Mouse (Mus musculus): Measurements from ENCODE around the gene Cryl1.
A peak's percentile ranks its signal among the peaks of the same experiment; 100 is the strongest.

Gene Cryl1

DNA sequence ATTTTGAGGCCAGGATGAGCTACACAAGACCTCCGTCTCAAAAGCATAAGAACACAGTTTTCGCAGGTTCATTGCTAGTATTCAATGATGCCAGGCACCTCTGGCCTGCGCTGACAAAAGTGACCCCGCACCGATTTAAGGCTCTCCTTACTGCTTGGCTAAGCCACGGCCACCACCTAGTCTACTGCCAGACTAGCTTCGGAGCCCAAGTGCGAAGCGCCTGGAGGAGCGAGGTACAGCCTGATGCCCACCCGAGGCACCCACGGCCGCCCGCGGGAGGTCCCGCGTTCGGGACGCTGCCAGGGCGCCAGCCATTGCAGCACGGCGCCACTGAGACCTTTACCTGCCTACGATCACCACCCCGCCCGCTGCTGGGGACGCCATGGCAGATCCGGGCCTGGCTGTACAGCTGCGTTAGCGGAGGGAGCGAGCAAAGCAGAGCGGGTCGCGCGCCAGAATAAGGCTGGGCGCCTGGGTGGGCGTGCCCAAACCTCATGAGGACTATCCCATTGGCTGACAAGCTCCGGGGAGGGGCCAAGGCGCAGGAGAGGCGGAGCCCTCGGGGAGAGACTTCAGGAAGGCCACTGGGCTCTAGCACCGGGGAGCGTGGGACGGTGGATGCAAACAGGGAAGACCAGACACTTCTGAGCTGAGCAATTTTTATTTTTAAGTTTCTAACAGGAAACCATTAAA is at the start of gene Cryl1:
TSS of gene Cryl1 (minus strand) at position 465 of the 693 bp plus-strand sequence.
- peak; percentile 97 for DNase-seq (ENCODE audit: low spot score)

DNA sequence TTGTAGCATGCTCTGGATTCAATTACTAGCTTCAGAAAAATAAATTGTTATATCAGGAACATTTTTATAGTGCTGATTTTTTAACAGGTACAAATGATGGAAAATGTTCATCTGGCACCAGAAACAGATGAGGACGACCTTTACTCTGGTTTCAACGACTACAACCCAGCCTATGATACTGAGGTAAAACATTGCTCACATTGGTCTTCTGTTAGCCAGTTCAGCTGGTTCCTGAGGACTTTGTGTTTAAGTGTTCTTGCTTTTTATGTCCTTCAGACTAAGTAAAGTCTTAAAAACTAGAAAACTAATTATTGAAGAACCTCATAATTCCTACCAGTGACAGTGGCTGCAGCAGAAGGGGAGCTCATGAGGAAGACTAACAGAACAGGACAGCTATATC is 32.1 kb upstream of the Cryl1 start:
- DNase-seq (ENCODE audit: low spot score), result no peak

DNA sequence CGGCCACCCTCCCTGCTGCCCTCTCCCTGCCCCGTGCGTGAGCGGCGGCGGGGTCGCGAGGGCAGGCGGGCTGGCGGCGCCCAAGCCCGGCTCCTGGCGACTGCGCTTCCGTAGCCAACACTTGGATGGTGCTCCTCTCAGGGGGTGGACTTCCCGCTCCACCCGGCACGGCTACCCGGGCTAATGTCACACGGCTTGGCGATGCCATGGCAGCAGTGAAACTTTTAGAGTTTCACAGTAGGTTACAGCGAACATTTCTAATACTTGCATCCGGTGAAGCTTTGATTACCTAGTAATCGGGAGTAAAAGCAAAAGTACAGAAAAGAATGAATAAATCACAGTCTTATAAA is 25.9 kb upstream of the Cryl1 start:
- DNase-seq (ENCODE audit: low spot score), result no peak

DNA sequence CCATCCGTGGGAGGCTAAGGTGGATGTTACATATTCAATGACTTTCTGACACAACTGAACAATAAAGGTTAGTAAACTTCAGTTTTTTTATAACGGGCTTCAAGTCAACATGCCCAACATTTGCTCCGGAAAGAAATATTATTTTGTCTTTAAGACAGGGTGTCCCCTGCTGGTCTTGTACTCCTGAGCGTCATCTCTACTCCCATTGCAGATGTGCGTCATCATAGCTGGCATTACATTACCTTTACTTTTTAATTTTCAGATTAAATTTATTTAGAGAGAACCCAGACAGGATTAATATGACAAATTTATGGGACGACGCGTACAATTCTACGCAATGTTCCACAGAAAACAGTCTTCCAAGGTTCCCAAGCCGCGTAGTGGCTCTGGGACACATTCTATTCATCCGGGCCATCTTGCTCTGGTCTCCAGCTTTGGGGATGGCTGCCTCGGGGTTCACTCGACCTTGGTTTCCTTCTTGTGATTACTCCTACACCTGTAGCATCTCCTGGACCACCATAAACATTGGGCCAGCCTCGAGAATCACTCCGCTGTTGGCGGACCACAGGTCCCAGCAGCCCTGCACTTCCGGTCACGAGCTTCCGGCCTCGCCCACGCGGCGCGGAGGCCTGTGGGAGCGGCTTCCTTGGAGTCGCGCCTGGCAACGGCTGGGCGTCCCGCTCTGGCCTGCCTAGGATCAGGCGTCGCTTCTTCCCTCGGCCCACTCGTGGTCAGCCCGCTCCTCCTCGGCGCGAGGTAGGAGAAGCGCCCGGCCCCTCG is 25.3 kb upstream of the Cryl1 start, which contains the start of gene Ift88:
TSS of gene Ift88 (plus strand) at position 631 of the 780 bp plus-strand sequence.
- peak; percentile 96 for DNase-seq (ENCODE audit: low spot score)

DNA sequence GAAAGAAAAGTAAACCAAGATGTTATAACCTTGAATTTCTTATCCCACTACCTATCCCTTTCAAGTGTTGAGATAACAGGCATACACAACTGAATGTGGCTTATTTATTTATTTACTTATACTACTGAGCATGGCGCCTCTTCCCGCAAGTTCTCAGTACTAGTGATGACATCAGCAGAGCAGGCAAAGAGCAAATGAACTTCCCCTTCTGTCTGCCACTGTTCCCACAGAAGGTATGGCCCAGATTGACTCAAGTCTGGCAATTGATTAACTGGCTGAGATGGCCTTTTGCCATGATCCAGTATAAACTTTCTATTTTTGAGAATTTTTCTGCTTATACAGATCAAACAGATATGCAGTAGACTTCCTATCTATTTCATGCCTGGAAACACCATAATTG is 18.9 kb upstream of the Cryl1 start:
- DNase-seq (ENCODE audit: low spot score), result no peak

DNA sequence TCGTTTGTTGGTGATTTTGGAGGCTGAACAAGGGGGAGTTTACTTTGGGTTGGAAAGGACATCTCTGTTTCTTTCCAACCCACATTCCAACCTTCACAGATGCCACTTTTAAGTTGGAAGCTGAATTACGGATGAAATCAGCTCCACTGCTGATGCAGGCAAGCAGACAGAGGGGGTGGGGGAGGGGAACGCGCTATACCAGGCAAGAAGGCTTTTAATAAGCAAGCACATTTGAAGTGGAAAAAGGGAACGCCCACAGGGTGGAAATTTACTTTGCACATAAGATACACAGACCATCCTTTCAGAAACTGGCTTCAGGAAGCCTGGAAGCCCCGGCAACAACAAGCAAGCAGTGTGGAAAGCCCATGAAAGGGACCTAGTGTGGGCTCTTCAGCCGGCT is 13.8 kb upstream of the Cryl1 start:
- DNase-seq (ENCODE audit: low spot score), result no peak

DNA sequence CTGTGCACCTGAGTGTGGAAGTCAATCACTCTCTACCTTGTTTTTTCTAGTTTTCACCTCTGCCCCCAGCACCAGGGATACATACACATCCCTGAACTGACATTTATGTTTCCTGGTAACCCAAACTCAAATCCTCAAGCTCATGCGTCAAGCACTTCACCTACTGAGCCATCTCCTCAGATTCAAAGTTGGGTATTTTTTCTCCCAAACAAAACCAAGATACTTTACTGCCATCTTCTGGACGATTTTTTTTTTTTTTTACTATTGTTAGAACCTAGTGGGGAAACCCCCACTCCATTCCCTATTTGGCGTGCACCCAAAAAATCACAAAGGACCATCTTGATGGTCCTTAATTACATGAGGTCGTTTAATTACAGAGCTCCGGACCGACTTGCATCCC is 10.8 kb upstream of the Cryl1 start:
- no peak for DNase-seq (ENCODE audit: low spot score)

DNA sequence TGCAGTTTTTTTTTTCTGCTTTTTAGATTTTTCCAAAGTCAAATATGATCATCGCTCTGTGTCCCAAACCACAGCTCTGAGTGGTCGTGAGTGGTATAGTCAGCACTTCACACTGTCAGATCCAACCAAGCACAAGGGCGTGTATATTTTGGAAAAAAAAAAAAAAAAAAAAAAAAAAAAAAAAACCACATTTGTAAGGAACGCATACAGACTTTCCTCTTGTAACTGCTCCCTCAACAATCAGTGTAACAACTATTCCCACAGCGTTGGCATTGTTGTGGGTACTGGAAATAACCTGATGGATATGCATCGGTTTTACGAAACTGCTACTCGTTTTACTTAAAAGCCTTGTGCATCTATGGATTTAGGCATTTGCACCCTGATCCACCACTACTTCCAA is 9.8 kb upstream of the Cryl1 start:
- DNase-seq (ENCODE audit: low spot score), result no peak

DNA sequence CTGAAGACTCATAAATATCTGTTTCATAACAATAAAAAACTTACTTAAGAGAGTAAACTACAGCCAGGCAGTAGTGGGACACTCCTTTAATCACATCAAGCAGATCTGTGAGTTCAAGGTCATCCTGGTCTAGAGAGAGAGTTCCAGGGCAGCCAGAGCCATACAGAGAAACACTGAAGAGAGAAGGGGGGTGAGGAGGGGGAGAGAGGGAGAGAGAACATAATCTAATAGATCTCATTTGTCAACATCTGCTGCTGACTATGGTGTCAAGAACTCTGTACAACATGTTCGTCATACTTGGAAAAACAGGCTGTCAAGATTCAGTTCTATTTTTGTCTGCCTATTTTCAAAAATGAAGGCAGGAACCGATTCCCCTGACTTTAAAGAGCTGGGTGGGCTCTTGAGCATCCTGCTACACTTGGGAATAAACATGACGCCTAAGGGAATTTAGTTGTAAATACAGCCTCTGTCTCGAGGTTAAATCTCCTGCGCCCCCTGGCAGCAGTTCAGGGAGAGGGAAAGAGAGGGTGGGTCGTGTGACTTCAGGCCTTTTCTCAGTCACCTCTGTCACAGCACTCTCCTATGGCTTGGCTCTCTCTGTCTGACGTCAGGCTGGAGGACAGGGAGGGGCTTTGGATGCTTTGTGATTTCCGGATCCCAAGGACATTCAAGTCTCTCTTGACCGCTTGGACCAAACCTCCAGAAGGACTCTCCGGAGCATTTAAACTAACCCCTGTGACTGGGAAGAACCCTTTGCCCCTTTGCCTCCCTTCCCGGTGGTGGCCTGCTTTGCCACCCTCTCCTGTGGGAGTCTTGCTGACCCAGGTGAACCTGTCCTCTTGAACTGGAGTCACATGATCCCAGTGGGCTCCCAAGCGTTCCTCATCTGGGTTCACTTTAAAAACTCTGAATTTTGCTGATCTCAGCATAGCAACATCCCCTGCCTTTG is 9.0 kb upstream of the Cryl1 start:
- DNase-seq (ENCODE audit: low spot score), result peak; percentile 86

DNA sequence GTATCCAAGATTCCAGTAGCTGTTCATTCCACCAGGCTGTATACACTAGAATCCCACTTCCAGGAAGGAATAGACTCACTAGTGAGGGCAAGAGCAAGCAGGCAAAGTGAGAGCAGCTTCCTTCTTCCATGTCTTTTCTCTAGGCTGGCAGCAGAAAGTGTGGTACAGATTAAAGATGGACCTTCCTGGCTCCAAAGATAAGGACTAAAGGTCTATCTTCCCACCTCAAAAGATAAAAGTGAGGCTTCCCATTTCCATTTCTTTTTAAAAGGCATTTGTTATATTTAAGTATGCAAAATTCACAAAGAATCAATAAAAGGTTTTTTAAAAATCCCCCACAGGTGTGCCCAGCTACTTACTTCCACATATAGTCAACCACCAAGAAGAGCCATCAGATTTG is 4.5 kb upstream of the Cryl1 start:
- DNase-seq (ENCODE audit: low spot score), result no peak

DNA sequence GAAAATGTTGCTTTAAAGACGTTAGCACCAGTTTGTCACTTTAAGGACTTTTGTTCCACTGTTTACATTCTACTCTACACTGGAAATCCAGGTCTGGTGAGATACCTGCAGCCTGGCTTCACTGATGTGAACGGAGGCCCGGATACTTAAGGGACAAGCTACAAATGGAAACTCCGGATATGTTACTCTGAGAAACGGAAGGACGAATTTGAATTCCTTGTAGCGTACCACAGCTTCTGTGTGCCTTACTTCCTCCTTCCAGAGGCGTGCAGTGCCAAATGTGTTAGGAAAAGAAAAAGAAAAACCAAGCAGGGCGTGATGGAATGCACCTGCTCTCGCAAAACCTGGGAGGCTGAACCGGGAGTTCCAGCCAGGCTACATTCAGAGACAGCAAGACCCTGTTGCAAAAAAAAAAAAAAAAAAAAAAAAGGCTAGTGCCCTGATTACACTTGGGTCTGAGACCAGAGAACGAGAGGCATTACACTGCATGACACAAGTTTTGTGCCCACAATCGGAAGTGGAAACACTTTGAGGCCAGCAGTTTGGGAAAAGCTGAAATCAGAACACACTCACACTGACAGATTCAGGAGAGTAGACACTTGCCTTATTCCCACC is 591 bp upstream of the Cryl1 start:
- DNase-seq (ENCODE audit: low spot score), result no peak

DNA sequence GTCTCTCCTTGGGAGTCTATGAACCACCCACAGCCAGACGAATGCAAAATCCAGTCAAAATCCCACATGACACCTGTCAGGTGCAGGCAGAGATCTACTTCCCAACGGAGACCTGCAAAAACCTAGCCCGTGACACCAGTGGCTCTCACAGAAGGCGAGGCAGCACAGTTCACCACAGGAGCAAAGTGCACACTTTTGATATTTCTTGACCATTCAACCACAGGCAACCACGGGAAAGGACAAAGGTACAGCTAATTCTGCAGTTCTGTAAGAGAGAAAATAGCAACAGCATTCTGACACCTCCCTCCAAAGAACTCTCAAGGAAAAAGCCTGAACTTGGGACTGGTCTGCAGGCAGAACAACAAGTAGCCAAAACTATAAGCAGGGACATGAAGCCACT is 1.1 kb downstream of the Cryl1 start:
- no peak for DNase-seq (ENCODE audit: low spot score)

DNA sequence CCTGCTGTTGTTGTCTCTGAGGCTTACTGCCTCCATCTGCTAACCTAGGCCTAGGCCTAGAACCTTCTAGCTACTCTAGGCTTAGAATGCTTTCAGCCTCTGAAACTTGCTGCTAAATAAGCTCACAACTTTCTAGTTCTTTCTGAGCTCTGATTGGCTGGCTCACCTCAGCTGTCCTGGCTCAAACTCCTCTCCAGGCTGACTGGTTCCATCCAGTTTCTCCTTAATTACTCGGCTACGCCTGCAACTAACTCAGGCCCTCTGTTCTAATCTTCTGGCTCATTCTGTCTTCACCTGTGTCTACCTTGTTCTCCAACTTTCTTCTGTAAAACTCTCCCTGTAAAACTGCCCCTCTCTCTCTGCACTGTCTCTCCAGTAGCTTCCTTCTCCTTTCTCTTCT is 2.9 kb downstream of the Cryl1 start:
- DNase-seq (ENCODE audit: low spot score), result no peak

DNA sequence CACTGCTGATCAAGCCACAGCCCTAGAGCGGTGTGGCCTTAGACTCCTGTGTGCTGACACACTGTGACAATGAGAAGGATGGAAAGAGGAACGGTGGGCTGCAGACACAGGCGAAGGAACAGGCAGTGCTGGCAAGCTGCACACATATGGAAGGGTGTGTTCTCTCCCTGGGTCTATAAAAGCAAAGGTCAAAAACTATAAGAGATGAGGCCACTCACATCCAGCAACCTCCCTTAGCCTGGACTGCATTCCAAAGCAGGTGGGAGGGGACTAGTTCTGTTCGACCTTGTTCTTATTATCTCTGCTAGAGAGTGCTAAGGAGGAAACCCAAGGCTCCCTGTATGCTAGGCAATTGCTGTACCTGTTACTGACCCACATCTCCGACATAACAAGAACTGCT is 6.1 kb downstream of the Cryl1 start:
- DNase-seq (ENCODE audit: low spot score), result no peak

DNA sequence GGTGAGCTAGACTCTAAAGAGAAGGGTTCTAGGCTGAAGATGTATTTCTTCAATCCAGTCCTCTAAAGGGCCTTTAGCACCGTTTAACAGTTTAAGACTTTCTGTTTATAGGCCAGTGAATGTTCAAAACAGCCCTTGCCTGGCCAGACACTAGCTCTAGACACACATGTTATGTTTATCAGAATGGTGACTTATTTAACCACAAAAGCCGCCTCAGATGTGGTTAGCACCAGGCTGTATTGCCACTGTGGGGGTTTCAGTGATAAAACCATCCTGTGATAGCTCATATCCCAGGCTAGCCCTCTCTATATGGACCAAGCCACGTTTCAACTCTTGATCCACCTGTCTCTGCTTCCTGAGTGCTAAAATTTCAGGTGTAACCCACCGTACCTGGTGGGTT is 6.7 kb downstream of the Cryl1 start:
- no peak for DNase-seq (ENCODE audit: low spot score)

DNA sequence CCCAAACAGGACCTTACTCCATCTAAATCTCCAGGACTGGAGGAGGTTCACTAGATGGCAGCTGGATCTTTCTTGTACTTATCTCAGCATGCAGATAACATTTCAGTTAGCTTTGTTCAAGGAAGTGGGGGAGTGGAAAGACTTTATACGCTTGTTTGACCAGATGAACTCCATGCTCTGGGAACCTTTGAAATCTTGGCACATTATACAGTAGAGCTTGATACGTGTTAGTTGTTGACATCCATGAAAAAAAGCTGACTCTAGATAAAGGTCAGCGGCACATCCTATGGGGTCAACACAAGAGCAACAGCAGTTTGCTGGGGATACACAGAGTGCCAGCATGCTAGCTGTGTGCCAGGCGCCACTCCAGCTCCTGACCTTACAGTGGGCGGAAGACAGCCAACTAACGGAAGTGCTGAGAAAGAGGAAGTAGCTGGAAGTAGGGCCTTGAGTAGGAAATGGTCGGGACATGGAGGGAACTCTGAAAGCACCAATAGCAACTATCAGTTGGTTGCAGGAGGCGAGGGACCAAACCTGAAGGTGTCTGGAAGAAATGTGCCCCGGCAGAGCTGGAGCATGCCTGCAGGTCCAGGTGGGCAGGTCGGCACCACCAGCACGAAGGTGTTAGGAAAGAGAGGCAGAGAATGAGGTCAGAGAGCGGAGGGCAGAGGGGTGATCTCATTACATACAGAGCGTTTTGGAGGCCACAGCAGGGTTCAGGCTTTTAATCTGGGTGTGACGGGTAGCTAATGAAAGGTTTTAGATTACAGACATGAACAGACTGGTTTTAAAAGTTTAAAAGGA is 11.4 kb downstream of the Cryl1 start:
- no peak for DNase-seq (ENCODE audit: low spot score)

DNA sequence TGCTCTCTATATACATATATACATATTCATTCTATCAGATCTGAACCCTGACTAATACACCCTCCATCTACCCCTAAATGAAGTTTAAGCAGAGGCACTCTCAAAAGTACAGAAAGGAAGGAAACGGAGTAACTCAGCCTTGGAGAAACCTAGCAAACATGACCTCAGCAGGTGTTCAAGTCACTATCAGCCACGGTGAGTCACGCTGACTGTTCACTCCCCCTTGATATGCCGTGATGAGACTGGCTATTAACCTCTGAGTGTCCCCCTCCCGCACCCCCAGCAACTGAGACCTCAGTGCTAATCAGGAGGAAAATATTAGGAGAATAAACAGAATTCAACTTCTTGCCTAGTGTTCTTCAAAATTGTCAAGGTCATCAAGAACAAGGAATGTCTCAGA is 12.7 kb downstream of the Cryl1 start:
- no peak for DNase-seq (ENCODE audit: low spot score)

DNA sequence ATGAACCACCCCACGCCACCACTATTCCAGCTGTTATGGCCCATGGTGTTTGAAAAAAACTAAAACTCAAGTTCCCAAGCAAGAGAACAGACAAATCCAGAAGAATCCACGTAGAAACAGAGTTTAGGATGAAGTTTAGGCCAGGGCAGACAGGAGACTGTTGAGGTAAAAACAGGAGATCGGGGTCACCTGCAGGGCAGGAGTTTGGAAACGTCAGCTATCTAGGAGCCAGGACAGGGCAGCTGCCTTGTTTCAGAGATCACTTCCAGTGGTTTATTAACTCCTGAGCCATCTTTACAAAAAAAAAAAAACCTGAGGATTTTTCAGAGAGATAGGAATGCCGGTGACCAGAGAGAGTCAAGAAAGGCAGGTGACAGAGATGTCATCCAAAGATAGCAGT is 20.8 kb downstream of the Cryl1 start:
- DNase-seq (ENCODE audit: low spot score), result no peak

DNA sequence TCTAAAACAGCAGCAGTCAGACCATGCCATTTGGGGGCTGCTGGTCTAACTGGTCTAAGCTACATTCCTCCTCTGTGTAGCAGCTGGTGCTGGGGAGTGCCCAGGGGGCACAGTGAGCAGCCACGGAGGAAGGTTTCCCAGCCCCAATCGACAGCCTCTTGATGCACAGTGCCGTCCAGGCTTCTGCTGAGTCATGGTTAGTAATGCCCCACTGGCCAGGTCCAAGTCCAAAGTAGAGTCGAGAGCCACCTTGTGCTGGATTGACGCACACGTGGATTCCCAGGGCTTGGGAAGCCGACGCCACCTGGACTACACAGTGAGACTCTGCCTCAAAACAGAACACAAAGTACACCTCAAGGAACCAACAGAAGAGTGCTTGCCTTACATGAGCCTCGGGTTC is 21.4 kb downstream of the Cryl1 start:
- DNase-seq (ENCODE audit: low spot score), result no peak

DNA sequence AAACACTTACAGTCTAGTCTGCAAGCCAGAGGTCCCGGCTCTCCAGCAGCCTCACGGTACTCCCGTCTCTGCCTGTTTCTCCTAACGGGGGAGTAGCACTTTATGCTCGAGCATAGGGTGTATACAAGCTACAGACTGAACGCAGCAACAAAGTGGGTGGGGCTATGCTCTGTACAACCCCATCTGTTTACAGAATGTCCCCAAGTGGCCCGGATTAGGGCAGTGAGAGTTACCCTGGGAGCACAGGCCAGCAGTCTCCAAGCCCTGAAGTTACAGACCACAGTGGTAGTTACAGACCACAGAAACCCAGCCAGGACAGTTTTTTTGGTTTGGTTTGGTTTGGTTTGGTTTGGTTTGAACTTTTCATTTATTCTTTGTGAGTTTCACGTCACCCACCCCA is 22.3 kb downstream of the Cryl1 start:
- DNase-seq (ENCODE audit: low spot score), result no peak

DNA sequence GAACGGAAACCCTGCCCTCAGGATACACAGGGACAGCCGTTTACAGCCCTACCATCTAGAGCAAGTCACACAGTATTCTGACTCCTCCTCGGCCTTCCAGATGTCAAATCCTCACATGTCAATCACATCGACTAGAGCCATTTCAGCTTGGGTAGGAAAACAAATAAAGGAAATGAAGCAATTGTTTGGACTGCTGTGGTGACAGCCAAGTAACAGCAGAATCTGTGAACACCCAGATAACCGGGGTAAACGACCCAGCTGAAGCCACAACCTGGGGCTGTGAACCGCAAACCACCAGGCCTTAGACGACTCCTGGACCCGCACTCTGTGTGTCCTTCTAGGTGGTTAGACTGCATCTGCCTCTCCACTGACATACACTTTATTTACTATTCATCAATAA is 23.1 kb downstream of the Cryl1 start:
- DNase-seq (ENCODE audit: low spot score), result no peak

Measured in embryo, embryonic 10 days (tissue).